Mouse (Mus musculus) CD4-positive, CD25-positive, alpha-beta regulatory T cell (primary cell): ENCODE measurements around the gene Olfr871. TPM values are rescaled to one million over a fixed set of nuclear protein-coding genes. Genes with fewer than 3 reads are reported as not detected.

Experiments
- polyA plus RNA-seq: library from polyadenylated mRNA; unstranded; fragments of 100-300 nt; shearing (Covaris generic); gene quantifications from one replicate; pipeline ENCODE4 v1.2.1, GENCODE M21; 2017

The Olfr871 gene
- polyA plus RNA-seq: not detected

GRCm38 (mm10) chr9:20211907-20212306, at the start of gene Olfr871:
Olfr871 (plus strand) TSS chr9:20212207.

GRCm38 (mm10) chr9:20173957-20174356, 38.0 kb upstream of the Olfr871 start, which contains the start of gene Olfr870:
Olfr870 (minus strand) TSS chr9:20174057.

GRCm38 (mm10) chr9:20236819-20237218, 24.8 kb downstream of the Olfr871 start, which contains the start of gene Olfr872:
Olfr872 (plus strand) TSS chr9:20237119.

Other genes starting within 250 kb of the Olfr871 start
- not detected for gene Olfr866, start 184.2 kb upstream of the Olfr871 start, polyA plus RNA-seq
- gene Olfr867, start 154.6 kb upstream of the Olfr871 start, polyA plus RNA-seq: not detected
- not detected for gene Olfr868, start 113.6 kb upstream of the Olfr871 start, polyA plus RNA-seq
- not detected for gene Olfr869, start 83.2 kb upstream of the Olfr871 start, polyA plus RNA-seq
- gene Olfr870, start 38.1 kb upstream of the Olfr871 start, polyA plus RNA-seq: not detected
- 0.16 TPM for gene Olfr872, start 24.9 kb downstream of the Olfr871 start, polyA plus RNA-seq
- gene Olfr39, start 70.1 kb downstream of the Olfr871 start, polyA plus RNA-seq: not detected
- gene Olfr873, start 86.3 kb downstream of the Olfr871 start, polyA plus RNA-seq: 0.04 TPM
- gene Olfr18, start 123.9 kb downstream of the Olfr871 start, polyA plus RNA-seq: 0.19 TPM
- 36.2 TPM for gene Zfp560, start 173.0 kb downstream of the Olfr871 start, polyA plus RNA-seq
- gene Zfp26, start 248.0 kb downstream of the Olfr871 start, polyA plus RNA-seq: 25.4 TPM